Mouse (Mus musculus) cerebellum, adult 2 months (tissue): ENCODE measurements around the gene Gm37596. TPM values are rescaled to one million over a fixed set of nuclear protein-coding genes. Genes with fewer than 3 reads are reported as not detected.
"Not testable (repeated sequence)": the region's sequence is repeated elsewhere in the genome, so short reads cannot be mapped to it uniquely, and the experiment has no call there.

Source experiments
- DNase-seq, 2 experiments: peaks; one replicate each; pipeline ENCODE4 v3.0.0; 2021
- H3K27ac ChIP-seq: fragments of 200-500 bp; 2 replicates; pipeline ENCODE4 v1.5.1; 2012; ENCODE audit warnings: low read length, control low read depth, inconsistent platforms; ENCODE audit not compliant: insufficient read depth
- H3K27me3 ChIP-seq: fragments of 200-500 bp; 2 replicates; pipeline ENCODE4 v1.6.1; 2012; ENCODE audit warnings: inconsistent platforms, mild to moderate bottlenecking, low read length, moderate library complexity; ENCODE audit not compliant: control insufficient read depth, insufficient read depth
- H3K4me1 ChIP-seq: fragments of 200-500 bp; 2 replicates; pipeline ENCODE4 v1.6.1; 2011; ENCODE audit warnings: low read length; ENCODE audit not compliant: control insufficient read depth, insufficient read depth
- H3K4me3 ChIP-seq: fragments of 200-500 bp; replicated peaks from 2 replicates; pipeline ENCODE3; 2011; ENCODE audit warnings: mild to moderate bottlenecking, low read depth, low read length, control low read depth; ENCODE audit not compliant: insufficient read depth
- CTCF ChIP-seq: fragments of 200-500 bp; IDR thresholded peaks from 2 replicates; pipeline ENCODE4 v1.5.1; 2011; ENCODE audit warnings: low read depth, mild to moderate bottlenecking, control low read depth, low read length, moderate library complexity, borderline replicate concordance; ENCODE audit not compliant: insufficient read depth
- POLR2A ChIP-seq: fragments of 200-500 bp; IDR thresholded peaks from 2 replicates; pipeline ENCODE4 v1.6.1; 2011; ENCODE audit warnings: low read length, control low read depth, borderline replicate concordance; ENCODE audit not compliant: insufficient read depth
- WGBS: fragments of 180-500 bp; shearing (Covaris S2); methylation state at CpG from one replicate; pipeline ENCODE4 v1.1.7; 2018; 5-methylcytosine and 5-hydroxymethylcytosine counted together
- polyA plus RNA-seq: library from polyadenylated mRNA; depleted of rRNA; stranded (reverse); fragments of >200 nt; gene quantifications from 2 replicates; pipeline ENCODE4 v1.2.3, GENCODE M21; 2012; rRNA removed

The Gm37596 gene
- polyA plus RNA-seq: not detected in 2 replicates

DNA sequence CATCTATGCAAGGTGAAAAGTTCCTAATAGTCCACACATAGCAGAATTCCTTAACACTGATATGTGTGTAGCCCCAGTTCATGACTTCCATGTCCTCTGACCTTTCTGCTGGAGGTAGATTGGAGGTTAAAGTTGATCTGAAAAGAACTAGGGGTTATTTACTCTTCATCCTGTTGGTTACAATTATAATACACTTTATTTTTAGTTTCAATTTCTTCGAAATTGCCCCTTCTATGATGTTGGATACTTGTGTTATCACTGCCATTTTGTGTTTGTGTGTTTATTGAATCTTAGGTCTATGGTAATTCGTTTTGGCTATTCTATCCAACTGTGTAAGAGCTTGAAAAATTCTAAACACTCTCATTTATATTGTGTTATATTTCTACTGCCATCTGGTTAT, at the start of gene Gm37596:
Gm37596 (minus strand) TSS at position 101 of the 400 bp plus-strand sequence.
- WGBS: 24% methylated on average over 1 of the region's 2 CpGs
- not testable (repeated sequence) for H3K27me3 ChIP-seq, H3K4me3 ChIP-seq

DNA sequence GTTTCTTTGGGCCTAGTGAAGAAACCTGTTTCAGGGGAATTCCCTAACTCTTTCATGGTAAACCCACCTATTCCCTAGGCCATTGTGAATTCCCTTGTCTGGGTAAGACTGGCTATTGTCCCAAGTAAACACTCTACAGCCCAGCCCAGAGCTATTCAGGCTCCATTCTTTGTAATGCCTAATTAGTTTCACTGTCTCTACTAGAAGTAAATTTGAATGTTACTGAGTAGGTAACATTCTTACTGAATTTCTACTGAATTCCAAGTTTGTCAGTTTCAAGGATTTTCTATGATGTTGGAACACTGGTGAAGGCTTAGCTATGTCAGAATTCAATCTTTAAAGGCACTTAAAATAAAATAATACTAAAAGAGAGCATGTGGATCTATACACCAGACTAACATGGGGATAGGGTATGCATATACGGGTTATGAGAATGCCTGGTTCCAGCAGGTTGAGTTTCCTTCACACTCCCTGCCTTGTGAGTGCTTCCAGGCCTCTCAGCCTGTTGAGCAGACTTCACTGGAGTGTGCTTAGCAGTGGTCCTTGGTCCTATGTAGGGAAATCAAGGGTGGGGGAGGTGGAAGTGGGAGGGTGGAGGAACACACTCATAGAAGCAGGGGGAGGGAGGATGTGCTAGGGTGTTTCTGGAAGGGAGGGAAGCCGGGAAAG, 16.2 kb upstream of the Gm37596 start:
- not testable (repeated sequence) for H3K4me3 ChIP-seq, H3K4me1 ChIP-seq, DNase-seq, H3K27ac ChIP-seq, H3K27me3 ChIP-seq
- 90% methylated on average over 2 of the region's 2 CpGs for WGBS

More for the DNA sequence above, at the start of gene Gm37596:
- H3K4me1 ChIP-seq, DNase-seq, H3K27ac ChIP-seq: not testable (repeated sequence)

DNA sequence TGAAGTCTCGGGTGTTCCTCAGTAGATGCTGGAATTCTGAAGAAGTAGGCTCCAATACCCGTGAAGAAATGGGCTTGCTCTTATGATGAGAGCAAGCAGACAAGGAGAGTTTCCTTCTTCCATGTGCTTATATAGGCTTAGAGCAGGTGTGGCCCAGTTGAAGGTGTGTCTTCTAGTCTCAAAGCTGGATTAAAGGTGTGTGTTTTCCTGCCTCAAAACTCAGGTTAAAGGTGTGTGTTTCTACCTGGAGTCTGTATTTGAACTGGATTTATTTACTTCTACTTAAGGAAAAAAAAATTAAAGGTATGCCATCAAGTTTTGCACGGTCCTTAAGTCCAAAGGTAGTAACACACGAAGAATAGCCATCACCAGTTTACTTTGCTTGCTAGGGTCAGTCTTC, 16.7 kb downstream of the Gm37596 start, which contains the start of gene Tdpoz1:
Tdpoz1 (minus strand) TSS at position 101 of the 400 bp plus-strand sequence.
- WGBS: 94% methylated on average over 3 of the region's 4 CpGs
- not testable (repeated sequence) for H3K4me1 ChIP-seq, H3K4me3 ChIP-seq, H3K27ac ChIP-seq, H3K27me3 ChIP-seq, DNase-seq

DNA sequence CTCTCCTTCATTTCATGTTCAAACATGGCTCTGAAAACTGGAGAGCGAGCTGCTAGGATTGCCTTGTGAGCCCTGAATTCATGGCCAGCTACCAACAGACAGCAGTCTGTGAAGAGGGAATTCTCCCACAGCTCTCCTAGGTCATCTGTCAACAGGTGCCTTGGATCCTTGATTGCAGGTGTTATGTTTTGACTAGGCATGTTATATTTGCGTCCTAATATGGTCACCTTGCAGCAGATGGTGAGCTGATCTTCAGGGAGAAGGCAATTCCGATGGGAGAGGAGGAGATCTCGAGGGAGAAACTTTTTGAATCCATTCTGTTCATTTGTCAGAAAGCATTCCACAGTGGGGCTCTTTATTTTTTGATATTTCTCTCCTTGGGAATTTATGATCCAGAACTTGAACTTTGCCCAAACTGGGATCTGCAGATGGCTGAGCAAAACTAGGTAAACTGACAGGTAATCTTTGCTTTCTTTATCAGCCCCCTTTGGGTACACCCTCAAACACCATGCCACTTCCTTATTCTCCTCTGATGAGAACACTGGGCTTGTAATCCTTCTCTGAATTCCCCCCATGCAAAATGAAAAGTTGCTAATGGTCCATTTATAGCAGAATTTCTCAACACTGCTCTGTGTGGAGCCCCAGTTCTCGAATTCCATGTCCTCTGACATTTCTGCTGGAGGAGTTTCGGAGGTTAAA, 21.9 kb downstream of the Gm37596 start:
- WGBS: 71% methylated on average over 5 of the region's 6 CpGs
- not testable (repeated sequence) for H3K4me3 ChIP-seq, H3K4me1 ChIP-seq, DNase-seq, H3K27me3 ChIP-seq, H3K27ac ChIP-seq

DNA sequence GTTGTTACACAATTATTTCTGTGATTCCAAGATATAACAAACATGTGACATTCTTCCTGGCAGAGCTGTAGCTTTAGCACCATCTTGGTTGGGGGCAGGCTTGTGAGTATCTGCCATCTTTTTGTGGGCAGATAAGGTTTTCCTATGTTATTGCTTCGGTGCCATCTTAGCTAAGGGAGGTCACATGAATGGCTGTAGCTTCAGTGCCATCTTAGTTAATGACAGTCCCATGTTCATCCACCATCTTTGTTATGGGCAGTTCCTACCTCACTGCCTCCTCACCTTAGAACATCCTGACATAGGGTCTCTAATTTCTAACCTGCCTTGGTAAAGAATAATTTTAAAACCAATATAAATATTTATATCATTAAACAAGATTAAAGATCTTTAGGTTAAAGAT, 38.6 kb downstream of the Gm37596 start:
- WGBS: 73% methylated on average over 1 of the region's 1 CpGs
- no peak overlapping the region for H3K4me3 ChIP-seq
- TF ChIP-seq POLR2A (no peak), CTCF (no peak)
- H3K4me1 ChIP-seq: no peaks in the 10 kb centered on the region
- DNase-seq: no peak
- no peaks in the 10 kb centered on the region for H3K27me3 ChIP-seq
- no peak overlapping the region for H3K27ac ChIP-seq

DNA sequence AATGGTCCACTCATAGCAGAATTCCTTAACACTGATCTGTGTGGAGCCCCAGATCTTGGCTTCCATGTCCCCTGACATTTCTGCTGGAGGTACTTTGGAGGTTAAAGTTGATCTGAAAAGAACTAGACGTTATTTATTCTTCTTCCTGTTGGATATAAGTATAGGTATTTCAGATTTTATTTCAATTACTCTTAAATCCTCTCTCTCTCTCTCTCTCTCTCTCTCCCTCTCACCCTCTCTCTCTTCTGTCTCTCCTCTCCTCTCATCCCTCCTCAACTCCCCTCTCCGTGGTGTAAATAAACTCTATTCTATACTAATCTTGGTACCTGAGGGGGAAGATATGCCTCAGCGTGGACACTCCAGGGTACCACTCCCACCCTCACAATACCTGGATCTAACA, 40.3 kb downstream of the Gm37596 start, which contains the start of gene Tdpoz2:
Tdpoz2 (minus strand) TSS at position 101 of the 400 bp plus-strand sequence.
- Histone ChIP-seq H3K4me3 (no peak within 1 kb of the TSS), H3K27me3 (no peaks in the 10 kb centered on the region), H3K4me1 (no peaks in the 10 kb centered on the region), H3K27ac (no peak within 1 kb of the TSS)
- no peak for DNase-seq
- no peak for TF ChIP-seq CTCF
- WGBS: 72% methylated on average over 3 of the region's 3 CpGs

Other genes starting within 250 kb of the Gm37596 start
- not detected in 2 replicates for gene Tchhl1, start 224.3 kb downstream of the Gm37596 start, polyA plus RNA-seq
- gene S100a11, start 172.6 kb downstream of the Gm37596 start, polyA plus RNA-seq: 25.5 and 25.9 TPM in 2 replicates
- gene S100a10, start 138.0 kb downstream of the Gm37596 start, polyA plus RNA-seq: 60.1 and 60.6 TPM in 2 replicates
- gene Tdpoz2, start 40.4 kb downstream of the Gm37596 start, polyA plus RNA-seq: not detected in 2 replicates
- not detected in 2 replicates for gene Tdpoz1, start 16.8 kb downstream of the Gm37596 start, polyA plus RNA-seq
- gene Gm5773, start 79.9 kb upstream of the Gm37596 start, polyA plus RNA-seq: not detected in 2 replicates
- gene Tdpoz4, start 103.3 kb upstream of the Gm37596 start, polyA plus RNA-seq: not detected in 2 replicates
- gene Tdpoz3, start 132.9 kb upstream of the Gm37596 start, polyA plus RNA-seq: not detected in 2 replicates